Mouse (Mus musculus): Measurements from ENCODE around the gene Uimc1.

DNA sequence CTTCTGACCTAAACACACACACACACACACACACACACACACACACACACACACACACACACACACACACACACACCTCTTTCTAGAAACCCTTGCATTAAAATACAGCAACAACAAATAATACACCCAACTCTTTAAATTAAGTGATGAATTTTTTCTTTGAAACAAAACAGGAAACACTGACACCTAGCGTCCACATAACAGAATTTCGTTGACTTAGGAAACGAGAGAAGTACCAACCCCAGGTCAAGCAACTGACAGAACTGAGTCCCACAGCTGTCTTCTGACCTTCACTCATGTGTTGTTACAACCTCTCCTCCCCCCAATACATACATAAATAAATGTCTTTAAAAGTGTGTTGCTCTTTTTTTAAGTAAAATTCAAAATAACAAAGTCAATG is 28.8 kb downstream of the Uimc1 start:
- TF ChIP-seq CTCF (IDR thresholded peaks at IDR 0.05; ENCODE audit: low read depth) (peak; percentile 59), EP300 (IDR thresholded peaks at IDR 0.05; ENCODE audit: low read depth) (no peak)
